Mouse (Mus musculus): Measurements from ENCODE around the gene Sec14l4.

Sec14l4 gene

GRCm38 (mm10) chr11:4080219-4080618 lies 49.0 kb downstream of the Sec14l4 start:
- DNase-seq: peak; percentile 40

DNA sequence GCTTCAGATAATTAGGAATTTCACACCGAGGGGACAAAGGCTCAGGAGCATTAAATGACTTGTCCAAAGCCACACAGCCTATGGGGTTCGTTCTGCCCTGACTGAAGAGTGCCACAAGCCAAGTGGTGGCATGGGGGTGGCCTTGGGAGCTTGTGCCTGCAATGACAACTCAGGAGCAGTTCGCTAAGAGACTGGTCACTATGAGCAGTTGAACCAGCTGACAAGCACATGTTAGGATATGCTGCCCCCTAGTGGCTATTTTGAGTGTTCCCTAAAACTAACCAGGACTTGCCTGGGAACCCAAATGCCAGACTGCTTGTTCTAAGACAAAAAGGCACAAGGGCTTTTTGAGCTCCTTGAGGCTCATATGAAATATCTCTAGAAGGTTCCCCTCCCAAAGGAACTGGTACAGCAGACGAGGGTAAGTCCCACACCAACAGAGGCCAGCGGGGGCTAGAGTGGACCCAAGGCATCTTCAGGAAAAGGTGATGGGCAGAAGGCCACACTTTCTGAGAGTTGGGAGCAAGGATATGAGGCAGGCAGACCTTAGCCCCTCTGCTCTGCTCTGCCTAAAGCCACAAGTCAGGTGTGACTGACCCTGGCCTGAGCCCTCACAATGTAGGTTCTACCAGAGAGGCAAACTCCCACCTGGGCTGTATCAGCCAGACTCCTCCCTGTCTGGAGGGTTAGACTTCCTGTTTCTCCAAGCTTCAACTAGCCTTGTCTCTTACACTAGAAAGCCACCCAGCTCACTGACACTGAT lies 52.2 kb downstream of the Sec14l4 start:
- peak; percentile 69 for DNase-seq

DNA sequence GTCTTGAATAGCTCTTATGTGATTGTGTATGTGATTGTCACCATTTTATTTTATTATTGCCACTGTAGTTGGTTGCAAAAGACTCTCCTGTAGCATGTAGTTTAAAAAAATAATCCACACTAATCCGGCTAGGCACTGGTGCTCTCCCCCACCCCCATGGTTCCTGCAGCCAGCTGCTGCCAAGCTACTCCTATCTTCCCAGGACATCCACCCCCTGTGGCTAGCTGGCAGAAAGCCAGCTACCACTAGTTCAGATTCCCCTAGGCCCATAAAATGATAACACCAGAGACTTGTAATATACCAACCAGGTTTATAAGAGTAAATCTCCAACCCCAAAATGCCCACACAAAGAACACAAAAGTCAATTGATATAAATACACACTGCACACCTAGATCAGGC lies 55.0 kb downstream of the Sec14l4 start:
- DNase-seq: no peak

DNA sequence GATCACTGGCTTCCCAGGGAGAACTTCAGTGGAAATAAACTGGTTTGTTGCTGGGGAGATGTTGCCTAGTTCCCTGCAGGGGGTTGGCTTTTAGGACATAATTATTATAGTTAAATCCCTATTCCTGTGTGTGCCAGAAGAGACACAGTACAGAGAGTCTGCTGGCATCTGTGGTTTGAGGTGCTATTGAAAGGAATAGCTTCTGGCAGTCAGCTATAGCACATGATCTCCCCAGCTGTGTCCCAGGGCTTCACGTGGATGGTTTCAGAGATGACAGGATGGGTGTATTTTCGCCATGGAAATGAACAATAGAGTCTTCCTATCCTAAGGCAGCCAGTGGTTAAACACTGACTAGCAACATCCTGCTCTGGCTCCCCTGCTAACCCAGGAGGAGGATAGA lies 56.0 kb downstream of the Sec14l4 start:
- DNase-seq: no peak

- peak; percentile 27 for DNase-seq
Measured at GRCm38 (mm10) chr11:4093459-4094377, 62.5 kb downstream of the Sec14l4 start.

- DNase-seq: peak; percentile 59
Measured at GRCm38 (mm10) chr11:4094378-4095170, 63.3 kb downstream of the Sec14l4 start.

GRCm38 (mm10) chr11:4095171-4096053 lies 64.2 kb downstream of the Sec14l4 start, which contains the start of gene Mtfp1:
Mtfp1 (minus strand) TSS chr11:4095445.
- DNase-seq: peak; percentile 64

- peak; percentile 98 for DNase-seq
Measured at GRCm38 (mm10) chr11:4096054-4096984, 65.1 kb downstream of the Sec14l4 start.

GRCm38 (mm10) chr11:4097091-4097621 lies 65.9 kb downstream of the Sec14l4 start:
- DNase-seq: no peak
